Mouse (Mus musculus) ES-E14 (cell line): Measurements from ENCODE around the gene Ascl1. TPM values are rescaled to one million over a fixed set of nuclear protein-coding genes. Genes with fewer than 3 reads are reported as not detected.

ENCODE experiments used
- DNase-seq: peaks from one replicate; pipeline ENCODE4 v3.0.0-alpha.2; 2013; ENCODE audit warnings: low read depth, low spot score
- H3K27ac ChIP-seq: 2 replicates; pipeline ENCODE4 v1.5.1; 2012; ENCODE audit warnings: low read depth, mild to moderate bottlenecking, low read length, moderate library complexity, mixed read lengths; ENCODE audit not compliant: poor library complexity, insufficient read depth, severe bottlenecking
- H3K36me3 ChIP-seq: 2 replicates; pipeline ENCODE4 v1.6.1; 2012; ENCODE audit warnings: mild to moderate bottlenecking, low read length, moderate library complexity, mixed read lengths; ENCODE audit not compliant: control insufficient read depth, poor library complexity, insufficient read depth, severe bottlenecking
- H3K4me1 ChIP-seq, 2 experiments: fragments of 150-350 bp in 1 of 2; sonication (generic) in 1 of 2; 2 replicates each; pipeline ENCODE4 v1.6.1; 2012; ENCODE audit warnings: low read length in 2 of 2, mild to moderate bottlenecking in 1 of 2, mixed read lengths in 1 of 2; ENCODE audit not compliant: control insufficient read depth in 2 of 2, insufficient read depth in 2 of 2, poor library complexity in 1 of 2
- H3K4me3 ChIP-seq, 2 experiments: fragments of 150-350 bp in 1 of 2; sonication (generic) in 1 of 2; 2 replicates each; pipeline ENCODE4 v1.5.1; 2012; ENCODE audit warnings: low read length in 2 of 2, low read depth in 1 of 2, mild to moderate bottlenecking in 1 of 2, mixed read lengths in 1 of 2; ENCODE audit not compliant: insufficient read depth in 1 of 2, poor library complexity in 1 of 2, severe bottlenecking in 1 of 2
- H3K9ac ChIP-seq: 2 replicates; pipeline ENCODE4 v1.6.1; 2012; ENCODE audit warnings: low read depth, mild to moderate bottlenecking, low read length, mixed read lengths; ENCODE audit not compliant: poor library complexity, insufficient read depth, severe bottlenecking
- H3K9me3 ChIP-seq: fragments of 150-350 bp; sonication (generic); 2 replicates; pipeline ENCODE4 v1.6.1; 2012; ENCODE audit warnings: low read depth, mild to moderate bottlenecking, low read length; ENCODE audit not compliant: control insufficient read depth, insufficient read depth
- CHD2 ChIP-seq: IDR thresholded peaks from 2 replicates; pipeline ENCODE4 v1.6.1; 2014; ENCODE audit warnings: mild to moderate bottlenecking, low read depth, low read length, inconsistent platforms
- HCFC1 ChIP-seq: IDR thresholded peaks from 2 replicates; pipeline ENCODE4 v1.6.1; 2012; ENCODE audit warnings: low read length, inconsistent platforms, borderline replicate concordance; ENCODE audit not compliant: insufficient read depth
- MAFK ChIP-seq: IDR thresholded peaks from 2 replicates; pipeline ENCODE4 v1.6.1; 2014; ENCODE audit warnings: mild to moderate bottlenecking, low read depth, low read length, inconsistent platforms; ENCODE audit not compliant: insufficient read depth
- ZC3H11A ChIP-seq: IDR thresholded peaks from 2 replicates; pipeline ENCODE4 v1.6.1; 2012; ENCODE audit warnings: low read depth, mild to moderate bottlenecking, inconsistent platforms, low read length, borderline replicate concordance
- ZNF384 ChIP-seq: IDR thresholded peaks from 2 replicates; pipeline ENCODE4 v1.6.1; 2012; ENCODE audit warnings: low read depth, low read length, inconsistent platforms
- in situ Hi-C, 2 experiments: fragments of 600-800 bp; cut with MboI; formaldehyde crosslinking; loops; one replicate each; pipeline ENCODE4 v1.15.1; 2025; ENCODE audit warnings: low sequenced_read_pairs in 2 of 2, inconsistent platforms in 1 of 2; ENCODE audit not compliant: unreplicated experiment in 2 of 2
- total RNA-seq: library from RNA; depleted of rRNA; stranded (reverse); fragments of 300-350 nt; gene quantifications from 2 replicates; pipeline ENCODE4 v1.2.3, GENCODE M21; 2012

The Ascl1 gene
- total RNA-seq, 1 experiment = 0.22 TPM

- DNase-seq = no peak
- no peak for TF ChIP-seq MAFK
- TF ChIP-seq HCFC1 = no peak
- TF ChIP-seq CHD2 = no peak
- TF ChIP-seq ZNF384 = no peak
- TF ChIP-seq ZC3H11A = no peak
- Histone ChIP-seq H3K9me3 (no peaks in the 10 kb centered on the region), H3K9ac (no peak overlapping the region), H3K36me3 (no peaks in the 10 kb centered on the region), H3K27ac (no peak overlapping the region), H3K4me3 (no peak overlapping the region), H3K4me1 (no peaks in the 10 kb centered on the region)
- in situ Hi-C loops = loop anchor here in 1 of 2 experiments (25.0 kb wide), 1 partner anchor 464 kb away; no protein-coding TSS in a partner anchor
Measured at GRCm38 (mm10) chr10:87501659-87502042, 8.2 kb upstream of the Ascl1 start.

- no peak for DNase-seq
- Histone ChIP-seq H3K4me3 (no peak overlapping the region), H3K27ac (no peak overlapping the region), H3K36me3 (no peaks in the 10 kb centered on the region), H3K9ac (no peak overlapping the region), H3K4me1 (no peaks in the 10 kb centered on the region), H3K9me3 (no peaks in the 10 kb centered on the region)
- in situ Hi-C loops = loop anchor here in 1 of 2 experiments (25.0 kb wide), 1 partner anchor 464 kb away; no protein-coding TSS in a partner anchor
- TF ChIP-seq MAFK (no peak), ZNF384 (no peak), ZC3H11A (no peak), CHD2 (no peak)
Measured at GRCm38 (mm10) chr10:87500926-87501658, 7.6 kb upstream of the Ascl1 start.

- Histone ChIP-seq H3K4me3 (no peak overlapping the region), H3K36me3 (no peaks in the 10 kb centered on the region), H3K9me3 (no peaks in the 10 kb centered on the region), H3K9ac (no peak overlapping the region), H3K27ac (no peak overlapping the region), H3K4me1 (no peaks in the 10 kb centered on the region)
- no peak for DNase-seq
- TF ChIP-seq CHD2 (no peak), HCFC1 (no peak), ZNF384 (no peak), ZC3H11A (no peak), MAFK (no peak)
- in situ Hi-C loops = no loop called here
Measured at GRCm38 (mm10) chr10:87497056-87497455, 3.6 kb upstream of the Ascl1 start.

- TF ChIP-seq MAFK = no peak
- no peak for TF ChIP-seq ZC3H11A
- no peak for TF ChIP-seq HCFC1
- no peak for TF ChIP-seq ZNF384
- TF ChIP-seq CHD2 = no peak
- Histone ChIP-seq H3K9me3 (no peaks in the 10 kb centered on the region), H3K4me3 (peak overlapping the region; percentile 30 to 38; a peak in 2 of 4 replicates), H3K4me1 (no peaks in the 10 kb centered on the region), H3K9ac (no peak overlapping the region), H3K36me3 (no peaks in the 10 kb centered on the region), H3K27ac (no peak overlapping the region)
- in situ Hi-C loops = no loop called here
- no peak for DNase-seq
Measured at GRCm38 (mm10) chr10:87494596-87494995, 1.1 kb upstream of the Ascl1 start.

GRCm38 (mm10) chr10:87494176-87494575 lies 716 bp upstream of the Ascl1 start:
- H3K9me3 ChIP-seq = no peaks in the 10 kb centered on the region
- H3K36me3 ChIP-seq = no peaks in the 10 kb centered on the region
- in situ Hi-C loops = no loop called here
- no peak overlapping the region for H3K27ac ChIP-seq
- H3K4me1 ChIP-seq = no peaks in the 10 kb centered on the region
- H3K9ac ChIP-seq = no peak overlapping the region
- peak overlapping the region; percentile 30 to 72; a peak in 2 of 4 replicates for H3K4me3 ChIP-seq
- TF ChIP-seq HCFC1 (no peak), CHD2 (no peak), ZC3H11A (no peak), MAFK (no peak), ZNF384 (no peak)
- no peak for DNase-seq
